Mouse (Mus musculus): Measurements from ENCODE around the gene Neurl4.

GRCm38 (mm10) chr11:69932254-69932653 is 31.4 kb downstream of the Neurl4 start:
- TF ChIP-seq POLR2A (IDR thresholded peaks at IDR 0.05; ENCODE audit: borderline replicate concordance, control insufficient read depth, low read depth, low read length) (no peak), CTCF (IDR thresholded peaks at IDR 0.05; ENCODE audit: control insufficient read depth, insufficient read depth, low read length) (peak; percentile 47; the same call in 1 of the 2 replicates)
